Mouse (Mus musculus) erythroblast, embryonic 14.5 days (primary cell): ENCODE measurements around the gene Lmod3. TPM values are rescaled to one million over a fixed set of nuclear protein-coding genes. Genes with fewer than 3 reads are reported as not detected.

Source experiments
- H3K27me3 ChIP-seq: 2 replicates; pipeline ENCODE4 v1.6.1; 2012; ENCODE audit warnings: inconsistent platforms; ENCODE audit not compliant: control insufficient read depth
- H3K36me3 ChIP-seq: 2 replicates; pipeline ENCODE4 v1.6.1; 2012; ENCODE audit warnings: mild to moderate bottlenecking, inconsistent platforms; ENCODE audit not compliant: control insufficient read depth
- H3K4me1 ChIP-seq: 2 replicates; pipeline ENCODE4 v1.6.1; 2012; ENCODE audit warnings: inconsistent platforms; ENCODE audit not compliant: control insufficient read depth
- H3K4me3 ChIP-seq: replicated peaks from 2 replicates; pipeline ENCODE3; 2012; ENCODE audit warnings: moderate library complexity, mild to moderate bottlenecking, inconsistent platforms
- H3K9me3 ChIP-seq: 2 replicates; pipeline ENCODE4 v1.6.1; 2012; ENCODE audit warnings: low read length, inconsistent platforms, mixed read lengths; ENCODE audit not compliant: control insufficient read depth
- GATA1 ChIP-seq: IDR thresholded peaks from 2 replicates; pipeline ENCODE4 v1.6.1; 2012; ENCODE audit warnings: low read length, inconsistent platforms, mixed read lengths
- TAL1 ChIP-seq: IDR thresholded peaks from 3 replicates; pipeline ENCODE4 v1.6.1; 2012; ENCODE audit warnings: low read length, inconsistent platforms, mixed read lengths
- polyA plus RNA-seq: library from polyadenylated mRNA; stranded (reverse); fragments of >175 nt; gene quantifications from 2 replicates; pipeline ENCODE4 v1.2.3, GENCODE M21; 2012

Lmod3 gene
- polyA plus RNA-seq, 1 experiment: not detected

DNA sequence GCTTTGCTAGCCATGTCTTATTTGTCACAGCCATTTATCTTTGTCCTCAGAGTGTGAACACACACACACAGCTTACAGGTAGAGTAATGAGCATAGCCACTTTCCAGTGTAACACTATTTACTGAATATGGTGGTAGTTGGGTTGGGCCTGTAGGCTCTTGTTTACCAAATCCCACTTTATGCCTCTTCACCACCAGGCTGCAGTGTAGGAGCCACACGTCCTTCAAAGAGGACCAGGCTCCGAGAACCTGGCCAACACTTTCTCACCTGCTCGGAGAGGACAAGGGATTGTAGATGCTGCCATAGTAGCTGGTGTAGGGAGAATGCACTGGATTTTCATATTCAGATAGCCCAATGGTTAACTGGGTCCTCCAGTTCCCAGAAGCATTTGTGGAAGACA, 39.5 kb upstream of the Lmod3 start:
- H3K9me3 ChIP-seq: no peaks in the 10 kb centered on the region
- H3K4me1 ChIP-seq: no peaks in the 10 kb centered on the region
- H3K36me3 ChIP-seq: peaks cover 4% of the 10 kb centered on the region; the same call in 1 of the 2 replicates
- TF ChIP-seq GATA1 (no peak), TAL1 (no peak)
- H3K4me3 ChIP-seq: no peak overlapping the region
- H3K27me3 ChIP-seq: no peaks in the 10 kb centered on the region

DNA sequence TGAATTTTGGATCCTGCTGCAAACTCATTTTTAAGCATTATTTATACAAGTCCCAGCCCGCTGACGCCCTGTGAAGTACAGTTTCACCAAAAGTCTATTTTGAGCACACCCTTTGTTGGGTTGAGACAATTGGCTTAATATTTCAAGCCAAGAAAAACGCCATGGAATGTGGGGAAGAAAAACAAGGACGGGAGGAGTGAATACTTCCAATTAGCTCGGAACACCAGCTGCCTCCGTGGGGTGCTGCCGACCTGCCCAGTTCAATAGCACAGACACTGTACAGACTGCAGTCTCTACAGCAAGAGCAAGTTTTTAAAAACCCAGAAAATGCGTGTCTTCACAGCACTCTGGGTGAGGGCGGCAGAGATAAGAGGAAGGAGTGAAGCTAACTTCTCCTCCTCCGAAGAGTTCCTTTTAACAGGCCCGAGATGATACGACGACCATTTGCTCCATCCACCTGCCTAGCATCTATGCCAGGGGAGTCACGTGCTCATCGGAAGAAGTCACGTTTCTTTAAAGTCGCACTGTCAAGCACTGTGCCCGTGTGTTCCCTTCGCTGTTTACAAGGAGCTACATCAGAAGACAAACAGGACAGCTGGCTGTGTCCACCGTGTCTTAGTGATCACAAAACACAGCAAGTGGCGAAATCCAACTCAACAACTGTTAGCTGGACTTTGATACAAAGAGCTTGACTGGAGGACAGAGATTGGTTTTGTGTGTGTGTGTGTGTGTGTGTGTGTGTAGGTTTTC, 38.8 kb upstream of the Lmod3 start:
- H3K27me3 ChIP-seq: no peaks in the 10 kb centered on the region
- no peaks in the 10 kb centered on the region for H3K9me3 ChIP-seq
- no peaks in the 10 kb centered on the region for H3K4me1 ChIP-seq
- H3K4me3 ChIP-seq: no peak overlapping the region
- H3K36me3 ChIP-seq: peaks cover 4% of the 10 kb centered on the region; the same call in 1 of the 2 replicates
- TF ChIP-seq TAL1 (no peak), GATA1 (no peak)

DNA sequence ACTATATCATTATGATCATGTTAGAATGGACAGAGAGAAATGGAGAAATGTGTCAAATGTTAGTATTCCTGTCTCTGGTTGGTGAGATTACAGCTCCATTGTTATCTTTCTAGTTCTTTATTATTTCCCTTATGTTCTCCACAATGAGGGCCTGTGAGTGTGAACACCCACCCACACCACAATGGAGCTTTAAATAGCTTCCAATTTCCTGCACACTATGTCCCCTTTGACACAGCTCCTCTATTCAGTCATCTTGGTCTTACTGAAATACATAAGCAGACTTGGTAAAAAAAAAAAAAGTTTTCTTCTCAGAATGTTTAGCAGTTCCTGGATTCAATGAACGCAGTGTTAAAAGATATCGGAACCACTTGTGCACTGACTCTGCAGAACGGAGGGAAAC, 38.1 kb upstream of the Lmod3 start:
- Histone ChIP-seq H3K4me3 (no peak overlapping the region), H3K9me3 (no peaks in the 10 kb centered on the region), H3K4me1 (no peaks in the 10 kb centered on the region), H3K36me3 (peaks cover under 1% of the 10 kb centered on the region; the same call in 1 of the 2 replicates), H3K27me3 (no peaks in the 10 kb centered on the region)
- no peak for TF ChIP-seq TAL1
- TF ChIP-seq GATA1: no peak

GRCm38 (mm10) chr6:97289838-97290237, 37.3 kb upstream of the Lmod3 start:
- no peaks in the 10 kb centered on the region for H3K9me3 ChIP-seq

DNA sequence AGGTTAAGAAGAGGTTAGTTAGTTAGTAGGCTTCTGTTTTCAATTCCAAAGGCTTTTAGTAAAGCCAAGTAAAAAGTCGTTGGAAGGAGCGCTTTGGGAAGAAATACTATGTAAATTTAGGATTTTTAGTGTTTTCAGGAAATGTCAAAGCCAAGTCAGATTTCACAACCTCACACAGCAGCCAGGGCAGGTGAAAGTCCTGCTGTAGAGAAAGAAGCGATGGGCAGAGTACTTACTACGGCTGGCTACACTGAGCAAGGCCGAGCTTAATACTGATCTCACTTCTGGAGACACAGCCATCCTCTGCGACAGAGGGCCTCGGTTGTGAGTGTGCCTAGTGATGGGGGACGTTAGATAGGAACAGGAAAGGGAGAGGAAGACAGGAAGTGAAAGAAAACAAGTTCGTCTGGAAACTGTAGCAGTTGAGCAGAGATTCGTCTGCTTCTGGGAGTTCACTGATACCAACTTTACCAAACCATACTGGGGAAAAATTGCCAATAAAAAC, 36.8 kb upstream of the Lmod3 start:
- no peaks in the 10 kb centered on the region for H3K9me3 ChIP-seq
- no peak overlapping the region for H3K4me3 ChIP-seq
- H3K36me3 ChIP-seq: no peaks in the 10 kb centered on the region; the same call in 1 of the 2 replicates
- H3K27me3 ChIP-seq: no peaks in the 10 kb centered on the region
- no peaks in the 10 kb centered on the region for H3K4me1 ChIP-seq
- TF ChIP-seq GATA1 (no peak), TAL1 (no peak)

More at GRCm38 (mm10) chr6:97289838-97290237, 37.3 kb upstream of the Lmod3 start:
- Histone ChIP-seq H3K4me1 (no peaks in the 10 kb centered on the region), H3K4me3 (no peak overlapping the region), H3K36me3 (no peaks in the 10 kb centered on the region; the same call in 1 of the 2 replicates), H3K27me3 (no peaks in the 10 kb centered on the region)
- TF ChIP-seq GATA1 (no peak), TAL1 (no peak)

DNA sequence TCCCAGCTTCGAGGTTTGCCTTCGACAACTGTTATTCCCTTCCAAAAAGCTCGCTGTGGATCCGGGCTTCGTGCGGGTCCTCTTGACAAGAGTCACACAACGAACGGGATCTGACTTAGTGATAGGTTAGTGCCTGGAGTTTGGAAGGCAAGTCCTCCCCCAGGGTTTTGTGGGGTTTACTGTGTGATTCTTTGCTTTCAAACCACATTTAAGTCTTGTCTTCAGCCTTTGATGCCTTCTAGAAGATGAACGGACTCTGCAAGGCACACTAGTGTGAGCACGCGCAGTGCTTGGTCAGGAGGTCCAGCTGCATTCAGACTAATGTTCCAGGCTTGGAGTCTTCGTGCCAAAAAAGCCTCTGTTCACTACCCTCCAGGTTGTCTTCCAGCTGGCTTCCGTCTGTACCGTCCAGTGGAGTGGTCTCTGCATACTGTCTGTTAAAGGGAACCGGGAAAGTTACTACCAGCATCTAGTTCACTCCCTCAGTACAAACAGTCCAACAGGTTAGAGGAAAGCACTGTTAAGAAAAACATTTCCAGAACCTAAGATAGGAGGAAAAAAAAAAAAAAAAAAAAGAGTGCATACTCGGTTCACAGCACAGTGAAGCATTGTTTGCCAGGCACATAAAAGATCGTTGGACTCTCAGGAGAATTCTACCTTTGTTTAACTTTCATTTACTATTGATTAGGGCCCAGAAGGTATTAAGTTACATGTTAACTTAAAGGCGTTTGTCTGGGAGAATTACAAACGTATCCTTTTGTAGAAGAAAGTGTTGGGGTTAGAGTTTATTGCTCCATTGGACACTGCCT, 35.7 kb upstream of the Lmod3 start:
- TF ChIP-seq TAL1 (no peak), GATA1 (no peak)
- Histone ChIP-seq H3K27me3 (no peaks in the 10 kb centered on the region), H3K4me3 (no peak overlapping the region), H3K9me3 (no peaks in the 10 kb centered on the region), H3K36me3 (no peaks in the 10 kb centered on the region; the same call in 1 of the 2 replicates), H3K4me1 (no peaks in the 10 kb centered on the region)

- no peak overlapping the region for H3K4me3 ChIP-seq
- H3K27me3 ChIP-seq: no peaks in the 10 kb centered on the region
- H3K36me3 ChIP-seq: no peaks in the 10 kb centered on the region; the same call in 1 of the 2 replicates
- no peaks in the 10 kb centered on the region for H3K4me1 ChIP-seq
- no peak for TF ChIP-seq GATA1
- no peak for TF ChIP-seq TAL1
- no peaks in the 10 kb centered on the region for H3K9me3 ChIP-seq
These were observed 33.8 kb upstream of the Lmod3 start for GRCm38 (mm10) chr6:97286332-97286731.

DNA sequence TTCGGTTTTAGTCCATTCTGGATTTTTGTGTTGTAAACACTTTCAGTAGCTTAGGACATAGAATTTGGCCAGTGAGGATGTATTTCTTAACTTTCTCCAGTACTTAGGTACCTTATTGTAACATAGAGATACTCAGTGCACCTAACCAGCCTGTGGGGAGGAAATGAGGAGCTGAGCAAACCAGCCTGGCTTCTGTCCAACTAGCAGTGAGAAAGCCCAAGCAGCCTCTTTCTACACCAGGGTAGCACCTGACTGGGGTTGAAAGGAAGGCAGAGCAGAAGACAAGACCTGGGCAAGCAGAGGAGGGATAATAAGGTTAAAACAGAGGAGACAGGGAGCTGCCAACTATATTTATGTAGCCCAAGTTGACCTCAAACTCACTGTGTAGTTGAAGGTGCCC, 31.1 kb upstream of the Lmod3 start:
- no peaks in the 10 kb centered on the region for H3K9me3 ChIP-seq
- no peaks in the 10 kb centered on the region for H3K27me3 ChIP-seq
- TF ChIP-seq TAL1 (no peak), GATA1 (no peak)
- H3K4me3 ChIP-seq: no peak overlapping the region
- H3K36me3 ChIP-seq: no peaks in the 10 kb centered on the region; the same call in 1 of the 2 replicates
- H3K4me1 ChIP-seq: no peaks in the 10 kb centered on the region

DNA sequence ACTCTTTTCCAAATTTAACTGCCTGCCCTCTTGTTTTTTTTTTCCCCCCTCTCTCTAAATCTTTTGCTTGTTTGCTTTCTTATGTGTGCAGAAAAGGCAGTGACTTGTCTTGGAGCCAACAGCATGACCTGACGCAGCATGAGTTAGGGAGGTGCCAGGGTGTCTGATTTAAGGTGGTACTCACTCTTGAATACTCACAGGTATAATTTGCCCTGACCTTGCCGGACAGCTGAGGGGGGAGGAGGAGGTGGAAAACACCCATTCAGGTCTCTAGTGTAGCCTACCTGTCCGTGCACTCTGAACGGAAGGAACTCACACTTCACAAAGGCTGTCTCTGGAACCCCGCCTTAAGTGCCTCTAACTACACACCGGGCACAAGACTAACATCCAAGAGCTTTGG, 26.3 kb upstream of the Lmod3 start:
- no peaks in the 10 kb centered on the region for H3K4me1 ChIP-seq
- TF ChIP-seq GATA1 (no peak), TAL1 (no peak)
- H3K27me3 ChIP-seq: no peaks in the 10 kb centered on the region; the same call in 1 of the 2 replicates
- no peak overlapping the region for H3K4me3 ChIP-seq
- no peaks in the 10 kb centered on the region for H3K9me3 ChIP-seq
- no peaks in the 10 kb centered on the region for H3K36me3 ChIP-seq
